14 mouse cellular contexts compared by ENCODE assay signal in genomic region chr4:4195834-4196233, GRCm38 (mm10).
DNase-seq lines count a peak whose midpoint lies in the region; ATAC-seq lines count a peak whose summit lies in the region.
"Had no signal": no experiment of that assay in that cellular context is flagged by ENCODE, and none has a peak within 500 bp of the region (broad histone marks: within the 10 kb centered on the region; RNA-seq: fewer than 3 reads in every experiment).

No protein-coding gene starts in this region.

- H3K4me3 ChIP-seq in embryonic facial prominence, embryonic 12.5 days: no peak overlapping the region
- H3K4me3 ChIP-seq in embryonic facial prominence, embryonic 10.5 days: no peak overlapping the region
- H3K4me3 ChIP-seq in midbrain, embryonic 15.5 days: no peak overlapping the region
- no peak overlapping the region for H3K4me3 ChIP-seq in midbrain, embryonic 14.5 days (replicated peaks; ENCODE audit: low read depth, low read length)
- H3K4me3 ChIP-seq: heart, embryonic 15.5 days; intestine, embryonic 15.5 days; midbrain, embryonic 10.5 days had no signal

- peak overlapping the region; percentile 46; the same call in 1 of the 2 replicates for H3K27ac ChIP-seq in embryonic facial prominence, embryonic 12.5 days
- no peak overlapping the region for H3K27ac ChIP-seq in embryonic facial prominence, embryonic 10.5 days (replicated peaks)
- no peak overlapping the region for H3K27ac ChIP-seq in midbrain, embryonic 15.5 days
- no peak overlapping the region for H3K27ac ChIP-seq in midbrain, embryonic 14.5 days (replicated peaks; ENCODE audit: low read depth, low read length)
- H3K27ac ChIP-seq: heart, embryonic 15.5 days; intestine, embryonic 15.5 days; midbrain, embryonic 10.5 days had no signal

- no peaks in the 10 kb centered on the region for H3K9me3 ChIP-seq in embryonic facial prominence, embryonic 12.5 days
- no peaks in the 10 kb centered on the region for H3K9me3 ChIP-seq in embryonic facial prominence, embryonic 10.5 days
- no peaks in the 10 kb centered on the region for H3K9me3 ChIP-seq in midbrain, embryonic 15.5 days
- H3K9me3 ChIP-seq in midbrain, embryonic 14.5 days (ENCODE audit: control insufficient read depth, low read length): no peaks in the 10 kb centered on the region
- H3K9me3 ChIP-seq: heart, embryonic 15.5 days; intestine, embryonic 15.5 days; midbrain, embryonic 10.5 days had no signal

- no peak overlapping the region for H3K9ac ChIP-seq in embryonic facial prominence, embryonic 12.5 days
- no peak overlapping the region for H3K9ac ChIP-seq in midbrain, embryonic 15.5 days
- no peak overlapping the region for H3K9ac ChIP-seq in midbrain, embryonic 14.5 days (replicated peaks; ENCODE audit: low read length)
- H3K9ac ChIP-seq: heart, embryonic 15.5 days; intestine, embryonic 15.5 days had no signal

- H3K4me1 ChIP-seq in embryonic facial prominence, embryonic 12.5 days: peaks cover 21% of the 10 kb centered on the region
- peaks cover 12% of the 10 kb centered on the region; the same call in 1 of the 2 replicates for H3K4me1 ChIP-seq in embryonic facial prominence, embryonic 10.5 days
- H3K4me1 ChIP-seq in midbrain, embryonic 15.5 days: no peaks in the 10 kb centered on the region
- H3K4me1 ChIP-seq in midbrain, embryonic 14.5 days (ENCODE audit: control insufficient read depth, insufficient read depth, low read length): no peaks in the 10 kb centered on the region
- H3K4me1 ChIP-seq: heart, embryonic 15.5 days; intestine, embryonic 15.5 days; midbrain, embryonic 10.5 days had no signal

- H3K4me2 ChIP-seq in embryonic facial prominence, embryonic 12.5 days (replicated peaks): no peak overlapping the region
- no peak overlapping the region for H3K4me2 ChIP-seq in midbrain, embryonic 15.5 days
- H3K4me2 ChIP-seq in midbrain, embryonic 14.5 days (ENCODE audit: low read length): no peak overlapping the region
- H3K4me2 ChIP-seq: heart, embryonic 15.5 days; intestine, embryonic 15.5 days; liver, embryonic 11.5 days had no signal

- H3K27me3 ChIP-seq in embryonic facial prominence, embryonic 12.5 days: no peaks in the 10 kb centered on the region
- H3K27me3 ChIP-seq in embryonic facial prominence, embryonic 10.5 days (replicated peaks; ENCODE audit: low read depth, poor library complexity, severe bottlenecking): no peaks in the 10 kb centered on the region
- no peaks in the 10 kb centered on the region for H3K27me3 ChIP-seq in midbrain, embryonic 15.5 days (replicated peaks)
- no peaks in the 10 kb centered on the region for H3K27me3 ChIP-seq in midbrain, embryonic 14.5 days (ENCODE audit: control insufficient read depth, insufficient read depth, low read length)
- H3K27me3 ChIP-seq: heart, embryonic 15.5 days; intestine, embryonic 15.5 days had no signal

- DNase-seq in embryonic facial prominence, embryonic 10.5 days (ENCODE audit: low spot score): no peak
- DNase-seq in midbrain, embryonic 14.5 days: no peak
- DNase-seq in gastrocnemius, postnatal 25 days: peak; percentile 47
- DNase-seq in ovary, postnatal 14 days (ENCODE audit: low spot score): peak; percentile 37
- DNase-seq in cerebellum, adult 9-11 months: no peak
- no peak for DNase-seq in urinary bladder, postnatal 4 days (ENCODE audit: low spot score in 2 of 2)
- DNase-seq: layer of hippocampus, postnatal 36 days had no signal

- 81% methylated on average over 2 of the region's 2 CpGs for WGBS in embryonic facial prominence, embryonic 12.5 days
- WGBS in embryonic facial prominence, embryonic 10.5 days: 74% methylated on average over 2 of the region's 2 CpGs
- WGBS in midbrain, embryonic 15.5 days: 66% methylated on average over 2 of the region's 2 CpGs
- WGBS in midbrain, embryonic 14.5 days: 61% methylated on average over 2 of the region's 2 CpGs

- no peak for ATAC-seq in embryonic facial prominence, embryonic 12.5 days (ENCODE audit: insufficient number of reproducible peaks, insufficient read depth, low FRiP score, low TSS enrichment)
- peak; percentile 13; the same call in 1 of the 2 replicates for ATAC-seq in midbrain, embryonic 15.5 days (replicated peaks)
- ATAC-seq in midbrain, embryonic 14.5 days (ENCODE audit: low FRiP score, low TSS enrichment): no peak
- ATAC-seq: forebrain, embryonic 14.5 days; intestine, embryonic 15.5 days had no signal

- no peaks in the 10 kb centered on the region for H3K36me3 ChIP-seq in embryonic facial prominence, embryonic 12.5 days
- H3K36me3 ChIP-seq in embryonic facial prominence, embryonic 10.5 days (replicated peaks): no peaks in the 10 kb centered on the region
- no peaks in the 10 kb centered on the region for H3K36me3 ChIP-seq in midbrain, embryonic 15.5 days (replicated peaks)
- no peaks in the 10 kb centered on the region for H3K36me3 ChIP-seq in midbrain, embryonic 14.5 days (ENCODE audit: control insufficient read depth, insufficient read depth, low read length)
- H3K36me3 ChIP-seq: heart, embryonic 15.5 days; intestine, embryonic 15.5 days; midbrain, embryonic 10.5 days had no signal

Comparison
In these comparisons a context has a peak if more than half of its experiments do, and no peak if none do; other contexts are left out.
1. DNase-seq: peak in gastrocnemius, postnatal 25 days (single experiment) and ovary, postnatal 14 days (single experiment); none in embryonic facial prominence, embryonic 10.5 days (single experiment), midbrain, embryonic 14.5 days (single experiment), cerebellum, adult 9-11 months (single experiment) and urinary bladder, postnatal 4 days (0 of 2).